Mouse (Mus musculus) kidney, postnatal 14 days (tissue): ENCODE measurements at regions not wholly inside any gene's neighbourhood (a gene's known extent, or its start where the extent isn't known, plus 50 kb on each side); places are given as distances from the start of the nearest gene placed in this dataset.

Experiments
- DNase-seq: peaks from one replicate; pipeline ENCODE4 v3.0.0; 2022; ENCODE audit warnings: mixed read lengths

GRCm38 (mm10) chr13:51345321-51345720, 63.1 kb upstream of the S1pr3 start:
- no peak for DNase-seq

DNA sequence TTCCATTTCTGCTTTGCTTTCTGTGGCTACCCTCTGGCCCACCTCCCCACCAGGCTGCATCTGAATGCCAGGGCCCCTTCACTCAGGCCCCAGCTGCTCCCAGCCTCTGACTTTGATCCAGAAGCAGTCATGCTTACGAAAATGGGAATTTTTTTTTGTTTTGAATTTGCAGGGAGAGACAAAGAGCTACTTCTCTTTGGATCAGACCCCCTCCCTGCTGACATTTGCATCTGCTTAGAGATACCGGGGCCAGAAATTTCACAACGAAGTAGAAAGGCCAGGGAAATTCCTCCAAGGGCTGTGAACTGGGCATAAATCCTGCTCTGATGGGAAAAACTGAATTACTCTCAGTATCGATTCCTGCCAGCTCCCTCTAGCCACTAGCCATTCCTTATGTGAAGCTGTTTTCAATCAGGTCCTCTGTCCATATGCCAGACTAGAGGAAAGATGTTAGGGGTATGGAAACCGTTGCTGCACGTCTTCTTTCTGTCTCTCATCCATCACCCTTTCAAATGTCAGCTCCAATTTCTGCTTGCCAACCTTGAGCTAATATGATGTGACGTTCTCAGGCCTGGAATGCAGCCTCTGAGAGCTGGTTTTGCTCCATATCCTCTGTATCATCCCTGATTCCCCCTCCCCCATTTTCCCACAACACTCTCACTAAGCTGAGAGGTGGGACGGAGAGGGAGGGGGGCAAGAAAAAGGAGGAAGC, 62.4 kb upstream of the S1pr3 start:
- DNase-seq = peak; percentile 13

DNA sequence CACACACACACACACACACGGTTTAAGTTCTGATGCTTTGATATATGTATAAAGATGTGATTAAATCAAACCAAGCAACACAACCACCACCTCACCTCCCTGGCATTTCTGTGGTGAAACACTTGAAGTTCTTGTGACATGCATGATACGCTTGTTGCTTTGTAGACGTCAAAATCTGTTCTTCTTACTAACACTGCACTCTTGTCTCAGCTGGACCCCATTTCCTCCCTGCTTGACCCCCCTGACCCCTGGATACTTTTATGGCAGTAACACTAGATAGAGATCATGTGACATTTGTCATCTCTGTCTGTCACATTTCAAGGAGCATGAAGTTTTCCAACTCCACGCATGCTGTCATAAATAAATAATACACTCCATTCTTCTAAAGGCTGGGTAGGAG, 59.7 kb upstream of the S1pr3 start:
- DNase-seq = peak; percentile 48

DNA sequence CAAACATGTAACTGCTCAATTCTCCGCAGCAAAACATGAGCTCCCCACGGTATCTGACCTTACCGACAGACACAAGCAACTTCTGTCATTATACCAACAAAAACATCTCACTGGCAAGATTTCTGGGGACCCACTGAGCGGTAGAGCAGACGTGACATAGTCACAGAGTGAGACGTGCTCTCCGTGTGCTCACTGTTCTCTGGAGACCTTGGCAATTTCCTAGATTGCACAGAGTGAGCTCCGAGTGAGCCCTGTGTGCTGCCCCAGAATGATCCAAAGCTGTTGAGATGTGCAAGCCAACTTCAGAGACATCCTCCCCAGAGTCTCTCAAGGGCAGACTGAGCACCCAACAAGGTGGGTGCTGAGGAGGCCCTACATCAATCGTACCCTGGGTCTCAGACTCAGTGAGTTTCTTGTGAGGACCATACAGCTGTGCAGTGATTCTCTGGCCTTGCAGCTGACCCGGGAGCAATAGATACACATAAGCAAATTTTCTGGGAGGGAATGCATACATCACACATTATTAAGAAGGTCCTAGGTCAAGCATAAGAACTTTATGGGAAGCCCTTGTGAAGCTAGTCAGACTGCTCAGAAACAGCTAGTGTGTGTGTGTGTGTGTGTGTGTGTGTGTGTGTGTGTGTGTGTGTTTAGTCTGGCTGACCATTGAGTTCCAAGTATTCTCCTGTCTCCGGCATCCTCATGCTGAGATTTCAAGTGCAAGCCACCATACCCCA, 58.5 kb upstream of the S1pr3 start:
- no peak for DNase-seq

- DNase-seq = no peak
Observed at GRCm38 (mm10) chr13:51352874-51353273, 55.6 kb upstream of the S1pr3 start.

DNA sequence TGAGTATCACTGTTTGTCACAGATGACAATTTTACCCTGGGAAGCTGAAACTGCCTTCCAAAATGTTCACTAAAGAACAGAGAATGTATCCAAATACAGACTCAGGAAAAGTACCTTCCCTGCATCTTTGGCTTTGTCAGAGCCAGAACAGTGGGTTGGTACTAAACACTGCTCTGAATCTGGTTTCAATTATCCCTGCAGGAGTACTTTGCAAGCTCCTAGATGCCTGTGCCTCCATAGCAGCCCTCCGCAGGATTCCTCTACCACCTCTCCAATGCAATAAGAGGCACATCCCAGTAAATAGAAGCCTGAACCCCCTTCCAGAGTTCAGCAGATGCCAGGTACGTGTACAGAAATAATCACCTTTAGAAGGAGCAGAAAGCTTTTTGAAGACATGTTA, 52.9 kb upstream of the S1pr3 start:
- DNase-seq = no peak
